Mouse (Mus musculus): Measurements from ENCODE around the gene Asic2.

- TF ChIP-seq POLR2A (IDR thresholded peaks at IDR 0.05; ENCODE audit: borderline replicate concordance, extremely low read depth, insufficient read depth, insufficient read length, poor library complexity, severe bottlenecking) = no peak
- TF ChIP-seq CTCF (IDR thresholded peaks at IDR 0.05; ENCODE audit: borderline replicate concordance, extremely low read depth, insufficient read depth, insufficient read length) = no peak
These were observed 541.4 kb downstream of the Asic2 start for GRCm38 (mm10) chr11:81426857-81427256.

Data from brain, embryonic 14.5 days (tissue).